Mouse (Mus musculus): ENCODE measurements at regions not wholly inside any gene's neighbourhood (a gene's known extent, or its start where the extent isn't known, plus 50 kb on each side); places are given as distances from the start of the nearest gene placed in this dataset.

DNA sequence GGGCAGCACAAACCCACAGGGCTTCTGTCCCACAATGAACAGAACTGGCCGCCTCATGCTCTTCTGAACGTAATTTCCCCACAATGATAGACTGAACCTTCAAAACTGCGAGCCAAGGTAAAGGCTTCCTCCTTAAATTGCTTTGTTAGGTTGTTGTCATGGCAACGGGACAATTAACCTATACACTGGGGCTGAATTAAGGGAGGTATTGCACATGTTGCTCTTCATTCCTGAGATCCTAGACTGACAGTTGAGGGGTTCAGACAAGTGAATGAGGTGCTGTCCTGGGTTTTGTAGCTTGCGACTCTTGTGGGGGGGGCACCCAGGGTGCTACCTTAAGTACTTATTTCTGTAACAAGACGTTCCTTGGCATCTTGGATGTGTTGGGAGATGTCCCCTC lies 100.6 kb upstream of the Pmepa1 start:
- no peak for DNase-seq

DNA sequence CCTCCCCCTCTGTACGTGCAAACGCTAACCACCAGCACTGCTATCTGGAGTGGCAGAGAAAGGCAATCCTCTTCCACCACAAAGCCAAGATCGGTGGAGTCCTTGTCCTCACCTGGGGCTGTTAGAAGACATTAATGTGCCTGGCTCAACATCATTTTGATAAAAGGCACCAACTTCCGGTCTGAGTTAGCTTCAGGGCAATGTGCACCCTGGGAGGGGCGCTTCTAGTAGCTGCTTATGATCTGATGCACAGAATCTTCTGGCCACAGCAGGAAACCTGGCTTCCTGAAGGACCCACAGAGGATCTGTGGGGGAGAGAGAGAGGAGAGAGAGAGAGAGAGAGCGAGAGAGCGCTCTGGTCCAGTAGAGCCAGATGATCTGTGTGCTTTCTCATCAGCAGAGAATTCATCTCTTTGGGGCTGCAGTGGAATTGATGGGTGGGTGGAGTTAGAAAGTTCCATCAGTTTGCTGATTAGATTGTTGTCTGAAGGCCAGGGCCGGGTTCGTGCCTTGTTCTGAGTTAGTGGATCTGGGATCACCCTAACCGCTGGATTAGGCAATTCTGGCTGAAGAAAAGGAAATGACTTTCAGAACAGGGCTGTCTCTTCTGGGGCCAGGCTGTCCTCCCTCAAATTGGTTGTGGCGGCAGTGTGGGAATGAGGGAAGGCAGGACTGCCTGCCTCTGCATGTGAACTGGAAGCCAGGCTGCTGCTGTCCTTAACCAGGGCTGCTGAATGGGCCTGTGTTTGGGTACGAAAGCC lies 101.3 kb upstream of the Pmepa1 start:
- no peak for DNase-seq

DNA sequence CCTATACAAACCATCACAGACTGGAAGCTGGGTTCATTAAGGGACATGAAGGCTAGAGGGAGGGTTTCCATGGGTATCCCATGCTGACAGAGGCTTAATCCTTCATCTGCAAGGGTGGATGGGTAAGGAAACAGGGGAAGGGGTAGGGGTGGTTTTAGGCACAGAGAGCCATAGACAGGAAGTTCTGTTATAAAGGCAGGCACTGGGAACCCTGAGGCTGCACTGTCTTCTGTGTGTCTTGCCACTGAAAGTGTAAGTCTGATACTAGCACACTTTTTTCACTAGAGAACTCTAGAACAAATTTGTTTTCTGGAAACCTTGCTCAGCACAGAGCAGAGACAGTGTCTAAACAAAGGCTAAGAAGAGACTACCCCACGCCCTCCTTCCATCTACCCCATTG lies 103.4 kb upstream of the Pmepa1 start:
- no peak for DNase-seq

DNA sequence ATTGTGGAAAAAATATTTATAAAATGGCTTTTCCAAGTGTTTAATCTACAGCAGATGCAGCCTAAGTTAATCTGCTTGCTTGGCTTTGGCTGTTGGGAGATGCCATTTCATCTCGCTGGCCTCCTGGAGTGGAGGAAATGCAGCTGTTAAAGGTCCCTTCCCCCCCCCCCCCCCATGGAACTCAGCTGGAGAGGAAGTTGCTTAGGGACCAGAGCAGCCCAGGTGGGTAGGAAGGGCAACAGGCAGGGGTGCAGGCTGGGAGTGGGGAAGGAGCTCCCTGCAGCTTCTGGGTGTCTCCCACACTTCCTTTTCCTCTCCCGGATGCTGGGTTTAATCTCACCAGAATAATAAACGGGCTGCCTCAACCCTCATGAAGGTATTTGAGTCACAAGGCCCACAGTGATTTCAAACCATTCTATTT lies 104.0 kb upstream of the Pmepa1 start:
- no peak for DNase-seq

DNA sequence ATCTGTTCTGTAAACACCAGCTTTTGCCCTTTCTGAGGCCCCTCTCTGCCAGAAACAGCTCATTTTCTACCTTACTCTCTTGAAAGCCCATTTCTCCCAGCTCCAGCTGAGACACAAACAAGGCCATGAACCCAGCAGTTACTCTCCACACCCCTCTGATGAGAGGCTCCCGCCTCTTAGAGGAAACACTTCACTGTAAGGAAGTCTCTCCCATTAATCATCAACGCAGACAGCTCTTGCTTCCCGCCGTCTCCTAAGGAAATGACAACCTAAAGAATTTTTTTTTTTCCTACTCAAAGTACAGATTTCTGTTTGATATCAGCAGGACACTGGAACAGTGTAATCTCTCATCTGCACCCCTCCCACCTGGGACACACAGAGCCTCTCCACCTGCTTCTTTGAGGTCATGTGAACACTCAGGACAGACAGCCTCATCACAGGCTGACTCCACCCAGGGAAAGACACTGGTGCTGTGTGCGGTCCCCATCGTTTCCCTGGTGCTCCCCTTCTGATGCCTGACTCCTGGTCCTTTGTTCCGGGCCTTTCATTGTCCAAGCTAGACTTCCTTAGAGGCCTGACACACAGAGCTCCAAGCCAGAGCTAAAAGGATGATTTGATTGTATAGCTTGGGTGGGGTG lies 106.0 kb upstream of the Pmepa1 start:
- no peak for DNase-seq

DNA sequence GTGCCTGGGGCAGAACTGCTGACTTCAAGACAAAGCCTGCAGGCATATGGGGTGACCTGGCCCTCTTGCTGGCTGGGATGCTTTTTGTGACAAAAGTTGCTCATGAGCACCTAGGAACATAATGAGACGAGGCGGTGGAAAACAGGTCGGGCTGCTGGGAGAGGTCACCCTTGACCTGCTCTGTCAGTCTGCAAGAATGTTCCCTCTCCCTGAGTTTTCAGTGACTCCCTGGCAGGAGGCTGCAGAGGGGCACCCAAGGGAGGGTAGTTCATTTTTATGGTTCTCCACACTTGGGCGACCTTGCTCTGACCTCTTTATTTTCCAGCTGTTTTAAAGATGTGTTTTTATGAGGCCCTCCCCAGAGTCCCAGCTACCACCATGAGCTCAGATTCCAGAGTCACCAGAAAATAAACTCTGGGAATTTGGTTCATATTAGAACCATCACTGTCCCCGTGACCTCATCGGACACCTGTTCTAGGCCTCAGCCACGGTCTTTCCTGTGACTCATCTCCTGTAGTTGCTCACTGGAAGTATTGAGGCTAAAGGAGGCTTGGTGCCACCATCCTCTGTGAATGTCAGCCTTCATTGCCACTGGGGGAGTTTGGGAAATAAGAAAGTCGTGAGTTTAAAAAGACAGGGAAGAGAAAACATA lies 108.7 kb upstream of the Pmepa1 start:
- no peak for DNase-seq

DNA sequence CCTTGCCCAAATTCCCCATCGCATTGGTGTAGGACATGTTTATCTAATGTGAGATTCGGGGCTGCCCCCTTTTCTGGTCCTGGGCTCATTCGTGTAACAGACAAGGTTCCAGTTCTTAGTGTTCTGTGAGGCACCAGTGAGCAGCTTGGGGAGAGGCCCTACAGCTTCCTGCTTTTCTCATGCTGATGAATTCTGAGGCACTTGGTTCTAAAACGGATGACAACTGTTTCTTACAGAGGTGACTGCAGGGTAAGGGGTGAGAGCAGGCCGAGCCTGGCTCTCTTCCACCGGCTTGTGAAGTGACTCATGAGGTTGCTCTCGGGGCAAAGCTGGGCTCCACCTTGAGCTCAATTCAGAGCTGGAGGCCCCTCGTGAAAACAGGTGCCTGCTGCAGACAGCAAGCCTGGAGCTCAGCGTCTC lies 109.4 kb upstream of the Pmepa1 start:
- no peak for DNase-seq

- no peak for DNase-seq
These were observed 111.8 kb upstream of the Pmepa1 start for GRCm38 (mm10) chr2:173388140-173388539.

GRCm38 (mm10) chr2:173392557-173393323 lies 116.4 kb upstream of the Pmepa1 start:
- no peak for DNase-seq

- DNase-seq = no peak
These were observed 116.9 kb upstream of the Pmepa1 start for GRCm38 (mm10) chr2:173393324-173393592.

DNA sequence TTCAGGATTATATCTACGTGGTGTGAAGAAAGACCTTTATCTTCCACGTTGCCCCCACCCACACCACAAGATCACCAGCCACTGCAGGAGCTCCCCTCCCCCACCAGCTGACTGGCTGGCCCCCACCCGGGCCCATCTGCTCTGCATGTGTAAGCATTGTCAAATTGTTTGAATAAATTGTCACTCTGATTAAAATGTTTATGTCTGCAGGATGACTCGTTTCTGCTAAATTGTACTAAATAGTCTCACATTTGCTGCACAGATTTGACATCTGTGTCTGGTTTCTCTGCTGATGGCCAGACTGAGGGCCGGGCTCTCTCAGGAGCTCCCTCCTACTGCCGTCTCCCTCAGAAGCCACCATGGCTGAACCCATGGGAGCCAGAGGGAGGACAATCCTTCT lies 119.2 kb upstream of the Pmepa1 start:
- DNase-seq = no peak

GRCm38 (mm10) chr2:173397846-173398331 lies 121.6 kb upstream of the Pmepa1 start:
- DNase-seq = no peak

GRCm38 (mm10) chr2:173405629-173406028 lies 116.8 kb upstream of the 1700021F07Rik start:
- DNase-seq = no peak

DNA sequence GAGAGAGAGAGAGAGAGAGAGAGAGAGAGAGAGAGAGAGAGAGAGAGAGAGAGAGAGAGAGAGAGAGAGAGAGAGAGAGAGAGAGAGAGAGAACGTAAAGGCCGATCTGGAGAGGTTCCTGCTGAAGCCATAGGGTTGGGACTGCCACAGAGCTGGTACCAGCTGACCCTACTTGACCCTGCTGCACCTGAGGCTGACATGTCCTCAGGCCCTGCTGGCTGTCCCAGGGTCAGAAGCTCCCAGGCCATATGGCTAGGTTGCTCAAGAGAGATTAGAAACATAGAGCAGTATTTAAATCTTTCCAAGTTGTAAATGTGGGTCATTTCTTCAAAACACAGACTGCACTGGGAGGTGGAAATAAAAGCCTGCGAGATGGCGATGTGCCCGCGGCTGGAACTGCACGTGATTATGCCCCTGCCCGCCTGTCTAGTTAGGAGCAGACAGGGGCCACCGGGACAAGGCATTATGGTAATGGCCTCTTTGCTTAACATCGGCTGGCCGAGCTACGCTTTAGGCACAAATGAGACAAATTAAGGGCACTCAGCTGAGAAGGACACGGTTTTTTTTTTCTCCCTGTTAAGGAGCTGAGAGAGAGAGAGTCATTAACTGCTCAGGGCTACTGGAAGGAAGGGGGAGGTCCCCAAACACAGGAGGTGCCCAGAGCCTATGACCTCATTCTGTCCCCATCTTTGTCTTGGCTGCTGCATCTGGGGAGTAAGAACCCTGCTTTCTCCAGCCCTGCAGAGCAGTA lies 115.9 kb upstream of the 1700021F07Rik start:
- DNase-seq = no peak

DNA sequence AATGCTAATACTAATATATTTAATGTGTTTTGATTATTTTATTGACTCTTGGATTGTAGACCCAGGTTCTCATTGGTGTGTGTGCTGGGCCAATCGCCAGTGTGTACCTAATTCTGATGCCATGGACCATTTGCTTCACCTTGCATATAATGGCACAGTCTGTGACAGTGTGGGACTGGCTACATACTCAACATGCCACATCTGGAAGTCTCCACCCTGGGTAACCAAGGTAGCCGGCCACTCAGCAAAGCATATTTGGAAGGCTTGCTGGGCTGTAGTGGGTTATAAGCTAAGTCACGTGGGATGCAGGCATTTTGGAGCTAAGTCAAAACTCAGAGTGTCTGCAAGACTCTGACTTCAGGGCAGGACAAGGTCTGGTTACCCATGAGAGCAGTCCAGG lies 115.3 kb upstream of the 1700021F07Rik start:
- no peak for DNase-seq

DNA sequence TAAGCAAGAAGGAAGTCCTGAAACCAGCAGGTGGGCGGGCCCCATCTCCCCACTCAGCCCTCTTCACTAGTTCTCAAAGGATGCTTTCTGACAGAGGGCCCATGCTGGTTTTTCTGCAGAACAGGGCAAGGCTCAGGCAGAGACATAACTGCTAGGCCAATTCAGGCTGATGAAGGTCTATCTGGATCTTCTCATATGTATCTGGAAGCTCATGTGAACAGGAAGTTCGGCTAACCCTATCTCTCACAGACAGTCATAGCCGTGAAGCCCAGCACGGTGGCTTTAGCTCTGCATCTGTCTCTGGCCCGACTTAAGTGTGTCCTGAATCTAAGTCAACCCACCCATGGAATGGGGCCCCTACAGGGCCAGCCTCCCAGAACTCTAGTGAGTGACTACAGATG lies 113.7 kb upstream of the 1700021F07Rik start:
- DNase-seq = no peak

DNA sequence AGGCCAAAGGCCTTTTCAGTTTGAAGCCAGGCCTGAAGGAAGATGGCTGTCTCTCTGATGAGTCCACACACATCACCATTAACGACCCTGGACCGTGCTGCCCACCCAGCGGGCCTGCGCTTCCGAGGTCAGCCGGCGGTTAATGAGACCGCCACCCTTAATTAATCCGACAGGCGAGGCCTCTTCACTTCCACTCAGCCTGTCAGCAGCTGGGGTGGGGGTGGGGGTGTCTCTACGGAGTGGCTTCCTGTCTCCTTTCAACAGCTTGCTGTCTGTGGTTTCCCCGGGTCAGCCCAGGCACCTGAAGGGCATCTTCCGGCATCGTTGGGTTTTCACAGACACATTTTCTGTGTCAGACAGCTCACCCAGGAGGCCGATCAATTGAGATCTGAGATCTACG lies 113.0 kb upstream of the 1700021F07Rik start:
- no peak for DNase-seq

GRCm38 (mm10) chr2:173413906-173414656 lies 108.3 kb upstream of the 1700021F07Rik start:
- peak; percentile 14 for DNase-seq

- no peak for DNase-seq
These were observed 107.0 kb upstream of the 1700021F07Rik start for GRCm38 (mm10) chr2:173415429-173415828.

GRCm38 (mm10) chr2:173416921-173417320 lies 105.5 kb upstream of the 1700021F07Rik start:
- DNase-seq = no peak

DNA sequence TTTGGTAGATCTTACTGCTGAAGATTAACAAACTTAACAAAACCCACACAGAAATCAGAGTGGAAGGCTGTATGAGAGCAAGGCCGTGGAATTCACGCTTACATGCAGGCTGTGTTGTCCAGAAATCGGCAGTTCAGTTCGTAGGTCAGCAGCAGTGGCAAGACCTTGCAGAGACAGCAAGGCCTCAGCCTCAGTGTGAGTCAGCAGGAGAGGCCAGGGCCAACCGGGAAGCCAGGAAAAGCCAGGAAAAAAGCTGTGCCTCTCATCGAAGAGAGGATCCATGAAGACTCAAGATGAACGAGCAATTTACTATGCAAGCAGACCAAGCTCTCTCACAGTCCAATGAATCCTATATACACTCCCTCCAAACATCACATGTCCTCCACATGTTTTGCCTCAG lies 103.4 kb upstream of the 1700021F07Rik start:
- no peak for DNase-seq

GRCm38 (mm10) chr2:173419972-173420391 lies 102.4 kb upstream of the 1700021F07Rik start:
- peak; percentile 20 for DNase-seq

All from cerebellum, adult 9-11 months (tissue).